Mouse (Mus musculus) layer of hippocampus, postnatal 10 days (tissue): ENCODE results near the gene St7. TPM values are rescaled to one million over a fixed set of nuclear protein-coding genes. Genes with fewer than 3 reads are reported as not detected.

ENCODE experiments used
- DNase-seq, 2 experiments: peaks; one replicate each; pipeline ENCODE4 v3.0.0; 2021; ENCODE audit warnings: low spot score in 2 of 2
- total RNA-seq, 2 experiments: library from RNA; stranded (reverse); gene quantifications; 2 replicates each; pipeline ENCODE4 v1.2.3; 2021

St7 gene
- total RNA-seq, 2 experiments from 2014 or later = 42.6 to 44.5 TPM

GRCm38 (mm10) chr6:17758568-17758967, 65.8 kb downstream of the St7 start:
- no peak for DNase-seq

- peak in 1 of 2 experiments; percentile 31 for DNase-seq
Measured at GRCm38 (mm10) chr6:17763963-17764659, 71.4 kb downstream of the St7 start.

- peak in 1 of 2 experiments; percentile 34 for DNase-seq
Measured at GRCm38 (mm10) chr6:17764660-17764998, 71.9 kb downstream of the St7 start.

- DNase-seq = no peak
Measured at GRCm38 (mm10) chr6:17769972-17770644, 77.4 kb downstream of the St7 start.

- no peak for DNase-seq
Measured at GRCm38 (mm10) chr6:17770645-17771345, 78.1 kb downstream of the St7 start.

GRCm38 (mm10) chr6:17771456-17771855, 78.7 kb downstream of the St7 start:
- DNase-seq = no peak

GRCm38 (mm10) chr6:17772514-17772913, 79.8 kb downstream of the St7 start:
- no peak for DNase-seq

GRCm38 (mm10) chr6:17776041-17776440, 83.3 kb downstream of the St7 start:
- no peak for DNase-seq

- DNase-seq = no peak
Measured at GRCm38 (mm10) chr6:17777018-17777799, 84.5 kb downstream of the St7 start.

- no peak for DNase-seq
Measured at GRCm38 (mm10) chr6:17778648-17779202, 86.0 kb downstream of the St7 start.

- DNase-seq = no peak
Measured at GRCm38 (mm10) chr6:17783511-17783910, 90.8 kb downstream of the St7 start.

GRCm38 (mm10) chr6:17784523-17784922, 91.8 kb downstream of the St7 start:
- no peak for DNase-seq

GRCm38 (mm10) chr6:17785248-17785647, 92.5 kb downstream of the St7 start:
- DNase-seq = no peak

- no peak for DNase-seq
Measured at GRCm38 (mm10) chr6:17787810-17788209, 95.1 kb downstream of the St7 start.

GRCm38 (mm10) chr6:17790251-17790650, 97.5 kb downstream of the St7 start:
- DNase-seq = no peak

GRCm38 (mm10) chr6:17793471-17793870, 100.7 kb downstream of the St7 start:
- peak in 1 of 2 experiments; percentile 37 for DNase-seq

GRCm38 (mm10) chr6:17797271-17797713, 104.6 kb downstream of the St7 start:
- DNase-seq = no peak

GRCm38 (mm10) chr6:17800694-17801093, 108.0 kb downstream of the St7 start:
- no peak for DNase-seq

- DNase-seq = no peak
Measured at GRCm38 (mm10) chr6:17804468-17804867, 111.7 kb downstream of the St7 start.

- no peak for DNase-seq
Measured at GRCm38 (mm10) chr6:17806569-17806968, 113.8 kb downstream of the St7 start.

GRCm38 (mm10) chr6:17811063-17811462, 118.3 kb downstream of the St7 start:
- no peak for DNase-seq
